Mouse (Mus musculus): ENCODE data around the gene Smim5. TPM values are rescaled to one million over a fixed set of nuclear protein-coding genes. Genes with fewer than 3 reads are reported as not detected.
"Not testable (repeated sequence)": the region's sequence is repeated elsewhere in the genome, so short reads cannot be mapped to it uniquely, and the experiment has no call there.

Gene Smim5
- 0.88 and 0.98 TPM in 2 replicates for polyA plus RNA-seq (2016; fragmentation: Nextera tagmentation; extraction: Ambion mirVana)

DNA sequence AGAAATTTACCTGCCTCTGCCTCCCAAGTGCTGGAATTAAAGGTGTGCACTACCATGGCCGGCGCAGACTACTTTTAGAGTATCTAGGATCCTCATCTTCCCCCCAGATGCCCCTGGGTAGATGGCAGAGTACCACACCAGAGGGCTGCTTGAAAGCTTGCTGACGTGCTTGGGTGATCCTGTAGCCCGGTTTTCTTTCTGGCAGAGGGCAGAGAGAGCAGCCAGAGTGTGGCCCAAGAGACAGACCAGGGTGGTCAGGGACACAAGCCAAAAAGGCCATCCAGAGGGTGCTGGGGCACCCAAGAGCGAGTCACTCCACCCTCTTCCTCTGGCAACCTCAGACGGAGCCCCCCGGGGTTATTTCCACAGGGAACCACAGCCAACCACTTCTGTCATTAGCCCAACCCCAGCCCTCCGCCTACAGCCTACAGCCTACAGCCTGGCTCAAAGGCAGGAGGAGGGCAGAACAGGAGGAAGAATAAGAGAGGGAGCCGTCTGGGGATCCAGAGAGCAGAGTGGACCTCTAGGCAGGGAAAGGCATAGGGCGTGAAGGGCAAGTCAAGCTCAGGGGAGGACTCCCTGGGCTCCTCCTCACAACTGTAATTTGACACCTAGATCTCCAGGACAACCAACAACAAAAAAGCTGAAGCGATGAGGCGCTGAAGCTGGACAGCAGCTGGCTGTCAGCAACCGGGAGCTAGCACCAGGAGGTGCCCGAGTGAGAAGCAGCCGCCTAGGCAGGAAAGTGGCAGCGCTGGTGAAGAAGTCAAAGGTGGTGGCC, at the start of gene Smim5:
Gene Smim5, plus strand, starts transcription at position 481 of the 781 bp plus-strand sequence.
- peaks cover 18% of the 10 kb centered on the region for H3K4me1 ChIP-seq
- H3K4me3 ChIP-seq: no peak within 1 kb of the TSS
- peak within 1 kb of the TSS; percentile 1; the same call in 1 of the 2 replicates for H3K27ac ChIP-seq (replicated peaks)
- H3K4me2 ChIP-seq (replicated peaks): no peak within 1 kb of the TSS
- no peak for ATAC-seq (ENCODE audit: low FRiP score, low read depth)
- 31% methylated on average over 16 of the region's 16 CpGs for WGBS
- no peaks in the 10 kb centered on the region for H3K9me3 ChIP-seq
- H3K9ac ChIP-seq (replicated peaks): no peak within 1 kb of the TSS; the same call in 1 of the 2 replicates
- H3K27me3 ChIP-seq: no peaks in the 10 kb centered on the region
- H3K36me3 ChIP-seq: peaks cover 21% of the 10 kb centered on the region

DNA sequence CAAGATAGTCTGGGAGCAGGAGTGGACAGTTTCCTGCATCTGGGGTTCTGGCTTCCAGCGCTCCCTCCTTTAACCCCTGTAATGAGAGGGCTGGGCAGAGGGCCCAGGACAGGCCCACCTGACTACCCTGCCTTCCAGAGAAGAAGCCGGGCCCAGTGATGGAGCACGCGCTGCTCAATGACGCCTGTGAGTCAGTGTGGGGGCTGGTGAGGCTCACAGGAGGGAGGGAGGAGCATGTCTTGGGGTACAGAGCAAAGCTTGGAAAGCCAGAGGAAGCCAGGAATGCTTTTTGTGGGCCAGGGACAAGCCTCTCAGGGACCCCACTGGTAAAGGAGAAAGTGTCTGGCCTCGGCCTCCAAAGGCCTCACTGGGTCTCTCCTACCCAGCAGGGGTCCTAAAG, 45.1 kb upstream of the Smim5 start:
- WGBS: 76% methylated on average over 6 of the region's 6 CpGs
- H3K9me3 ChIP-seq: no peaks in the 10 kb centered on the region
- peaks cover 41% of the 10 kb centered on the region for H3K27me3 ChIP-seq
- H3K36me3 ChIP-seq: no peaks in the 10 kb centered on the region
- no peak overlapping the region for H3K4me2 ChIP-seq (replicated peaks)
- H3K9ac ChIP-seq (replicated peaks): no peak overlapping the region
- peaks cover 8% of the 10 kb centered on the region for H3K4me1 ChIP-seq
- no peak overlapping the region for H3K27ac ChIP-seq (replicated peaks)
- no peak overlapping the region for H3K4me3 ChIP-seq
- no peak for ATAC-seq (ENCODE audit: low FRiP score, low read depth)

GRCm38 (mm10) chr11:115857146-115857545, 42.6 kb upstream of the Smim5 start:
- H3K4me2 ChIP-seq (replicated peaks); H3K36me3 ChIP-seq; H3K27ac ChIP-seq (replicated peaks); H3K9ac ChIP-seq (replicated peaks); H3K9me3 ChIP-seq; H3K4me1 ChIP-seq; ATAC-seq (ENCODE audit: low FRiP score, low read depth); H3K4me3 ChIP-seq: not testable (repeated sequence)
- H3K27me3 ChIP-seq: peaks cover 66% of the 10 kb centered on the region
- 92% methylated on average over 4 of the region's 4 CpGs for WGBS

- Histone ChIP-seq H3K27ac (replicated peaks) (no peak overlapping the region), H3K4me2 (replicated peaks) (no peak overlapping the region), H3K36me3 (no peaks in the 10 kb centered on the region), H3K27me3 (peaks cover 73% of the 10 kb centered on the region), H3K9ac (replicated peaks) (0 out of 2 replicates have a peak overlapping the region, but pooled peaks have one; percentile 2), H3K9me3 (no peaks in the 10 kb centered on the region), H3K4me1 (peaks cover 8% of the 10 kb centered on the region), H3K4me3 (no peak overlapping the region)
- WGBS: 55% methylated on average over 13 of the region's 13 CpGs
- no peak for ATAC-seq (ENCODE audit: low FRiP score, low read depth)
Measured at GRCm38 (mm10) chr11:115857936-115858335, 41.8 kb upstream of the Smim5 start.

DNA sequence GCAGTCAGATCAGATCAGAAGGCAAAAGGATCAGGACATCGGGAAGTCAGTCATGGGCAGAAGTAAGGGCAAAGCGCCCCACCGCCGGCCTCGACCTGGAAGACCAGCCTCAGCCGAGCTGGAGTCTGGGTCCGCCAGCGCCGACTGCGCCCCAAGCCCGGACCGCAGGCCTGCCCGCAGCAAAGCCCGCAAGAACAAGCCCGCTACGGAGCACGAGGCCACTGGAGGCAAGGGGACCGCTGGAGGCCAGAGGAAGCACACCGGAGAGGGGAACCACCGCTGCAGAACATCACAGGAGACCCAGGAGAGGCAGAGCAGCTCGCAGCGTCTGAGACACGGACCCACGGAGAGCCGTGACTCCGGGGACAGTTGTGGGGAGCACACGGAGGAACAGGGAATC, 41.4 kb upstream of the Smim5 start, which contains the start of gene Myo15b:
Gene Myo15b, plus strand, starts transcription at position 53 of the 400 bp plus-strand sequence.
- Histone ChIP-seq H3K4me1 (peaks cover 8% of the 10 kb centered on the region), H3K27me3 (peaks cover 73% of the 10 kb centered on the region), H3K9ac (replicated peaks) (0 out of 2 replicates have a peak within 1 kb of the TSS, but pooled peaks have one; percentile 39), H3K4me2 (replicated peaks) (peak within 1 kb of the TSS; percentile 48), H3K27ac (replicated peaks) (no peak within 1 kb of the TSS), H3K4me3 (peak within 1 kb of the TSS; percentile 31), H3K36me3 (no peaks in the 10 kb centered on the region), H3K9me3 (no peaks in the 10 kb centered on the region)
- 11% methylated on average over 27 of the region's 27 CpGs for WGBS
- ATAC-seq (ENCODE audit: low FRiP score, low read depth): no peak

GRCm38 (mm10) chr11:115859143-115859945, 40.4 kb upstream of the Smim5 start:
- H3K4me3 ChIP-seq: peak overlapping the region; percentile 31
- peak overlapping the region; percentile 48 for H3K4me2 ChIP-seq (replicated peaks)
- H3K36me3 ChIP-seq: no peaks in the 10 kb centered on the region
- no peak overlapping the region for H3K27ac ChIP-seq (replicated peaks)
- peak; percentile 74 for ATAC-seq (ENCODE audit: low FRiP score, low read depth)
- 2% methylated on average over 74 of the region's 75 CpGs for WGBS
- H3K27me3 ChIP-seq: peaks cover 73% of the 10 kb centered on the region
- no peaks in the 10 kb centered on the region for H3K9me3 ChIP-seq
- H3K4me1 ChIP-seq: peaks cover 8% of the 10 kb centered on the region
- H3K9ac ChIP-seq (replicated peaks): 0 out of 2 replicates have a peak overlapping the region, but pooled peaks have one; percentile 39

DNA sequence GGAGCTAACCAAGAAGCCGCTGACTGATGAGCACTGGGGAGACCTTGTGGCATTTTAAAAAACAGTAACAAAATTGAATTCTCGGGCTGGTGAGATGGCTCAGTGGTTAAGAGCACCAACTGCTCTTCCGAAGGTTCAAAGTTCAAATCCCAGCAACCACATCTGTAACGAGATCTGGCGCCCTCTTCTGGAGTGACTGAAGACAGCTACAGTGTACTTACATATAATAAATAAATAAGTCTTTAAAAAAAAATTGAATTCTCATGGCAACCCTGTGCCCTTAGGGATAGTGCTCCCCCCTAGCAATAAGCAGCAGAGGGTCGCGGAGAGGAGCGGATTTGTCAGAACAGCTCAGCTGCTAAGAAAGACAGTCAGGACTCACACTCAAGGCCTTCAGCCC, 35.9 kb upstream of the Smim5 start:
- no peaks in the 10 kb centered on the region for H3K9me3 ChIP-seq
- peaks cover 7% of the 10 kb centered on the region for H3K4me1 ChIP-seq
- no peak for ATAC-seq (ENCODE audit: low FRiP score, low read depth)
- WGBS: 86% methylated on average over 8 of the region's 8 CpGs
- no peak overlapping the region for H3K27ac ChIP-seq (replicated peaks)
- H3K36me3 ChIP-seq: no peaks in the 10 kb centered on the region
- no peak overlapping the region for H3K9ac ChIP-seq (replicated peaks)
- peaks cover 43% of the 10 kb centered on the region for H3K27me3 ChIP-seq
- H3K4me2 ChIP-seq (replicated peaks): no peak overlapping the region
- no peak overlapping the region for H3K4me3 ChIP-seq

- Histone ChIP-seq H3K4me1 (no peaks in the 10 kb centered on the region), H3K4me3 (no peak overlapping the region), H3K27me3 (peaks cover 11% of the 10 kb centered on the region), H3K4me2 (replicated peaks) (no peak overlapping the region), H3K36me3 (no peaks in the 10 kb centered on the region), H3K27ac (replicated peaks) (no peak overlapping the region), H3K9me3 (no peaks in the 10 kb centered on the region), H3K9ac (replicated peaks) (no peak overlapping the region)
- 87% methylated on average over 8 of the region's 8 CpGs for WGBS
- ATAC-seq (ENCODE audit: low FRiP score, low read depth): no peak
Measured at GRCm38 (mm10) chr11:115869393-115869792, 30.4 kb upstream of the Smim5 start.

DNA sequence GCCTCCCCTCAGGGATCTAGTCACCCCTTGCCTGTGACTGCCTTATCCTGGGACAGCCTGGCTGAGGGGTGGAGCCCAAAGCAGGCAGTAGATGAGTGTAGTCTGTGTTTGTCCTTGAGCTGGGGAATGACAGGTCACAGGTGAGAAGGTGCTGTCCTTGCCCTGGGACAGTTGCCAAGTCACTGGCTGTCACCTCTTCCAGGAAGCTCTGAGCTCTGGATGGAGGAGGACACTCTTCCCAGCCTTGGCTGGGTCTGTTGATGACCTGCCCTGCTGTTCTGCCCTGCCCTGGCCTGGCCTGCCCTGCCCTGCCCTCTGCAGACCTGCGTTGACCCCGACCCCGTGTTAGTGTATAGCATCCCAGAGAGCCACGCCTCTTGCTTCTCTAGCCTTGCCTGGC, 27.3 kb upstream of the Smim5 start:
- 75% methylated on average over 4 of the region's 4 CpGs for WGBS
- H3K4me2 ChIP-seq (replicated peaks): no peak overlapping the region
- H3K4me1 ChIP-seq: no peaks in the 10 kb centered on the region
- H3K9me3 ChIP-seq: no peaks in the 10 kb centered on the region
- H3K4me3 ChIP-seq: no peak overlapping the region
- H3K9ac ChIP-seq (replicated peaks): no peak overlapping the region
- ATAC-seq (ENCODE audit: low FRiP score, low read depth): no peak
- H3K27me3 ChIP-seq: peaks cover 11% of the 10 kb centered on the region; the same call in 1 of the 2 replicates
- H3K36me3 ChIP-seq: no peaks in the 10 kb centered on the region
- H3K27ac ChIP-seq (replicated peaks): no peak overlapping the region

GRCm38 (mm10) chr11:115875935-115876334, 23.8 kb upstream of the Smim5 start:
- no peak overlapping the region for H3K4me3 ChIP-seq
- no peak overlapping the region for H3K9ac ChIP-seq (replicated peaks)
- H3K36me3 ChIP-seq: no peaks in the 10 kb centered on the region
- H3K4me1 ChIP-seq: no peaks in the 10 kb centered on the region
- H3K27ac ChIP-seq (replicated peaks): no peak overlapping the region
- no peak for ATAC-seq (ENCODE audit: low FRiP score, low read depth)
- H3K27me3 ChIP-seq: peaks cover 21% of the 10 kb centered on the region
- H3K9me3 ChIP-seq: no peaks in the 10 kb centered on the region
- no peak overlapping the region for H3K4me2 ChIP-seq (replicated peaks)
- WGBS: 89% methylated on average over 3 of the region's 3 CpGs

GRCm38 (mm10) chr11:115876438-115876837, 23.3 kb upstream of the Smim5 start:
- WGBS: 79% methylated on average over 5 of the region's 5 CpGs
- Histone ChIP-seq H3K27me3 (peaks cover 21% of the 10 kb centered on the region), H3K36me3 (no peaks in the 10 kb centered on the region), H3K4me1 (no peaks in the 10 kb centered on the region), H3K4me3 (no peak overlapping the region), H3K27ac (replicated peaks) (no peak overlapping the region), H3K9ac (replicated peaks) (no peak overlapping the region), H3K9me3 (no peaks in the 10 kb centered on the region), H3K4me2 (replicated peaks) (no peak overlapping the region)
- ATAC-seq (ENCODE audit: low FRiP score, low read depth): no peak

- no peak for ATAC-seq (ENCODE audit: low FRiP score, low read depth)
- H3K36me3 ChIP-seq: no peaks in the 10 kb centered on the region
- H3K4me3 ChIP-seq: no peak overlapping the region
- no peak overlapping the region for H3K9ac ChIP-seq (replicated peaks)
- no peaks in the 10 kb centered on the region for H3K4me1 ChIP-seq
- no peak overlapping the region for H3K4me2 ChIP-seq (replicated peaks)
- 82% methylated on average over 6 of the region's 6 CpGs for WGBS
- no peaks in the 10 kb centered on the region for H3K9me3 ChIP-seq
- H3K27ac ChIP-seq (replicated peaks): no peak overlapping the region
- H3K27me3 ChIP-seq: peaks cover 23% of the 10 kb centered on the region
Measured at GRCm38 (mm10) chr11:115877174-115877755, 22.5 kb upstream of the Smim5 start.

All from midbrain, embryonic 12.5 days (tissue).